Mouse (Mus musculus): Measurements from ENCODE around the gene Mob3c. TPM values are rescaled to one million over a fixed set of nuclear protein-coding genes. Genes with fewer than 3 reads are reported as not detected.

Mob3c gene
- polyA plus RNA-seq, 1 experiment from 2014 or later: 14.2 TPM

GRCm38 (mm10) chr4:115827535-115827887 is 381 bp upstream of the Mob3c start:
- H3K9me3 ChIP-seq (ENCODE audit: control insufficient read depth, low read length): no peaks in the 10 kb centered on the region
- H3K27ac ChIP-seq (ENCODE audit: low read length): peak overlapping the region; percentile 92
- 2% methylated on average over 4 of the region's 4 CpGs for WGBS
- H3K27me3 ChIP-seq (ENCODE audit: control insufficient read depth, insufficient read depth, low read depth, low read length): no peaks in the 10 kb centered on the region
- H3K4me2 ChIP-seq (ENCODE audit: low read depth, low read length): peak overlapping the region; percentile 63
- peaks cover 7% of the 10 kb centered on the region for H3K4me1 ChIP-seq (replicated peaks; ENCODE audit: control insufficient read depth, insufficient read depth, low read length)
- H3K36me3 ChIP-seq (ENCODE audit: control insufficient read depth, insufficient read depth, low read length): peaks cover 12% of the 10 kb centered on the region
- ATAC-seq (ENCODE audit: low read depth): peak; percentile 3; the same call in 1 of the 2 replicates
- peak overlapping the region; percentile 86 for H3K4me3 ChIP-seq (ENCODE audit: low read length)
- peak overlapping the region; percentile 86 for H3K9ac ChIP-seq (ENCODE audit: low read length)

DNA sequence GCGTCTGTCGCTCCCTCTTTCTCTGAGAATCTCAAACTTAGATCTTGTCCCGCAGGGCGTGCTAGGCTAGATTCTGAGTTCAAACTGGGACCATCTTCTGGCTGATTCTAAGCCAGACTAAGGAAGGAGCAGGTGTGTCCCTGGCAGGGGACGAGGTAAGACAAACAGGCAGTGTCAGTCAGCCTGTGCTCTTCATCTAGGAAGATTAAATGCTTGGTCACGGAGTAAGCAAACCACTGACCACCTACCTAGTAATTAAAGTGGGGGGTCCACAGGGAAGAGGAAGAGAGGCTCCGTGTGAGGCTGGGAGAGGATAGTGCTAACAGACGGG is 645 bp downstream of the Mob3c start:
- H3K4me3 ChIP-seq (ENCODE audit: low read length): peak overlapping the region; percentile 86
- 6% methylated on average over 8 of the region's 8 CpGs for WGBS
- peaks cover 7% of the 10 kb centered on the region for H3K4me1 ChIP-seq (replicated peaks; ENCODE audit: control insufficient read depth, insufficient read depth, low read length)
- ATAC-seq (ENCODE audit: low read depth): no peak
- H3K9ac ChIP-seq (ENCODE audit: low read length): peak overlapping the region; percentile 86
- no peak overlapping the region for H3K27ac ChIP-seq (ENCODE audit: low read length)
- H3K27me3 ChIP-seq (ENCODE audit: control insufficient read depth, insufficient read depth, low read depth, low read length): no peaks in the 10 kb centered on the region
- H3K36me3 ChIP-seq (ENCODE audit: control insufficient read depth, insufficient read depth, low read length): peaks cover 14% of the 10 kb centered on the region
- H3K9me3 ChIP-seq (ENCODE audit: control insufficient read depth, low read length): no peaks in the 10 kb centered on the region
- peak overlapping the region; percentile 63 for H3K4me2 ChIP-seq (ENCODE audit: low read depth, low read length)

GRCm38 (mm10) chr4:115830491-115830890 is 2.6 kb downstream of the Mob3c start:
- whole genome bisulfite sequencing: 49% methylated on average over 5 of the region's 5 CpGs
- H3K4me2 ChIP-seq (ENCODE audit: low read depth, low read length): no peak overlapping the region
- H3K4me1 ChIP-seq (replicated peaks; ENCODE audit: control insufficient read depth, insufficient read depth, low read length): peaks cover 7% of the 10 kb centered on the region
- H3K27me3 ChIP-seq (ENCODE audit: control insufficient read depth, insufficient read depth, low read depth, low read length): no peaks in the 10 kb centered on the region
- no peaks in the 10 kb centered on the region for H3K9me3 ChIP-seq (ENCODE audit: control insufficient read depth, low read length)
- ATAC-seq (ENCODE audit: low read depth): no peak
- H3K36me3 ChIP-seq (ENCODE audit: control insufficient read depth, insufficient read depth, low read length): peaks cover 22% of the 10 kb centered on the region
- H3K9ac ChIP-seq (ENCODE audit: low read length): no peak overlapping the region
- H3K4me3 ChIP-seq (ENCODE audit: low read length): no peak overlapping the region
- H3K27ac ChIP-seq (ENCODE audit: low read length): no peak overlapping the region

- Histone ChIP-seq H3K27ac (ENCODE audit: low read length) (no peak overlapping the region), H3K27me3 (ENCODE audit: control insufficient read depth, insufficient read depth, low read depth, low read length) (no peaks in the 10 kb centered on the region), H3K36me3 (ENCODE audit: control insufficient read depth, insufficient read depth, low read length) (peaks cover 22% of the 10 kb centered on the region), H3K9me3 (ENCODE audit: control insufficient read depth, low read length) (no peaks in the 10 kb centered on the region), H3K4me2 (ENCODE audit: low read depth, low read length) (no peak overlapping the region), H3K4me1 (replicated peaks; ENCODE audit: control insufficient read depth, insufficient read depth, low read length) (peaks cover 7% of the 10 kb centered on the region), H3K4me3 (ENCODE audit: low read length) (no peak overlapping the region), H3K9ac (ENCODE audit: low read length) (no peak overlapping the region)
- WGBS: 90% methylated on average over 22 of the region's 22 CpGs
- no peak for ATAC-seq (ENCODE audit: low read depth)
Observed at GRCm38 (mm10) chr4:115831221-115831620, 3.3 kb downstream of the Mob3c start.

DNA sequence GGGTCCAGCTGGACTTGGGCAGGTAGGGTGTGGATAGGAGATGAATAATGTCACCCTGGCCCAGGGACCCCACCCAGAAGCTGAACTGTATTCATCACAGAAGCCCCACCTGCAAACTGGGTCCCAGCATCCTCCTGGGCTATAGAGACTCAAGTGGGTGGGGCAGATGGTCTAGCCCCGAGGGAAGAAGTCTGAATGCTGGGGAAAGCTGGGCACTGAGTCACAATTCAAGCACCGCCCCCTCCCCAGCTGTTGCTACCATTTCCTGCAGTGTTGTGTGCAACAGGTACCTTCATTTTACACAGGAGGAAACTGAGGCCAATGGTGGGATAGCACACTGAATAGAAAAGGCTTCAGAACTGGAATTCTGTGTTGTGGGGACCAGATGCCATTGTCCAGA is 4.1 kb downstream of the Mob3c start:
- Histone ChIP-seq H3K9me3 (ENCODE audit: control insufficient read depth, low read length) (no peaks in the 10 kb centered on the region), H3K36me3 (ENCODE audit: control insufficient read depth, insufficient read depth, low read length) (peaks cover 22% of the 10 kb centered on the region), H3K27ac (ENCODE audit: low read length) (no peak overlapping the region), H3K4me2 (ENCODE audit: low read depth, low read length) (no peak overlapping the region), H3K4me3 (ENCODE audit: low read length) (no peak overlapping the region), H3K9ac (ENCODE audit: low read length) (no peak overlapping the region), H3K4me1 (replicated peaks; ENCODE audit: control insufficient read depth, insufficient read depth, low read length) (peaks cover 7% of the 10 kb centered on the region), H3K27me3 (ENCODE audit: control insufficient read depth, insufficient read depth, low read depth, low read length) (no peaks in the 10 kb centered on the region)
- 60% methylated on average over 2 of the region's 2 CpGs for WGBS
- ATAC-seq (ENCODE audit: low read depth): no peak

DNA sequence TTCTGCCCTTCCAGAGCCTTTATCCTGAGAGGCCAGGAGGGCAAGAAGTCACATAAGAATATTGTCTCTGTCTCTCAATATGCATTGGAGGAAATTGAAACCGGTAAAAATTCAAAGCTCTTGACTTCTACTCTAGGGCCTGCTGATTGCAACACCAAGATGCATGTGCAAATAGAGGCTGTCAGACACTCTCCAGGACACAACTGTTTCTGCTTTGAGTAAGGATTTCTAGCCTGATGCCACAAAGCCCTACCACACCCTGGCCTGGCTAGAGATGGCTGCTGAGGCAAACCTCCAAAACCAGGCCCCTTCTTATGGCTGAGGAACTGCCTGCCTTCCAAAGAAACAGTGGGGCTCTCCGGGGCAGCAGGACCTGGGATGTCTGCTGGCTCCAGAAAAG is 7.7 kb downstream of the Mob3c start:
- Histone ChIP-seq H3K27me3 (ENCODE audit: control insufficient read depth, insufficient read depth, low read depth, low read length) (no peaks in the 10 kb centered on the region), H3K4me3 (ENCODE audit: low read length) (no peak overlapping the region), H3K4me2 (ENCODE audit: low read depth, low read length) (no peak overlapping the region), H3K4me1 (replicated peaks; ENCODE audit: control insufficient read depth, insufficient read depth, low read length) (peaks cover 8% of the 10 kb centered on the region), H3K9me3 (ENCODE audit: control insufficient read depth, low read length) (no peaks in the 10 kb centered on the region), H3K27ac (ENCODE audit: low read length) (no peak overlapping the region), H3K9ac (ENCODE audit: low read length) (no peak overlapping the region), H3K36me3 (ENCODE audit: control insufficient read depth, insufficient read depth, low read length) (peaks cover 22% of the 10 kb centered on the region)
- ATAC-seq (ENCODE audit: low read depth): no peak
- WGBS: 67% methylated on average over 2 of the region's 2 CpGs

DNA sequence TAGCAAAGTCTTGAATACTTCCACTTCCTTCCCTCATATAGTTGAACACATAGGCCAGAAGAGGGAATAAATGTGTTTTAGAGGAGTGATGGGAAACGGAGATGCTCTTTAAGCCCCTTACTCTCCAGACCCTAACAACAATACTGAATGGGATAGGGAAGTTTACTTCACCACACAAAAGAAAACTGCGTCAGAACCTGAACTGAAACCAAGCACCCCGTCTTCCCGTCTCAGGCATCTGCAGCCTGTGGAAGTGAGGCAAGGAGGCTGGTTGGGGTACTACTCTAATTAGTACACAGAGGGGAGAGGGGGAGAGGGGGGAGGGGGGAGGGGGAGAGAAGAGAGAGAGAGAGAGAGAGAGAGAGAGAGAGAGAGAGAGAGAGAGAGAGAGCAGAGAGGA is 10.3 kb downstream of the Mob3c start:
- WGBS: 80% methylated on average over 4 of the region's 4 CpGs
- H3K4me2 ChIP-seq (ENCODE audit: low read depth, low read length): peak overlapping the region; percentile 69
- ATAC-seq (ENCODE audit: low read depth): no peak
- no peak overlapping the region for H3K9ac ChIP-seq (ENCODE audit: low read length)
- peaks cover 10% of the 10 kb centered on the region for H3K36me3 ChIP-seq (ENCODE audit: control insufficient read depth, insufficient read depth, low read length)
- no peaks in the 10 kb centered on the region for H3K27me3 ChIP-seq (ENCODE audit: control insufficient read depth, insufficient read depth, low read depth, low read length)
- H3K4me1 ChIP-seq (replicated peaks; ENCODE audit: control insufficient read depth, insufficient read depth, low read length): peaks cover 8% of the 10 kb centered on the region
- H3K4me3 ChIP-seq (ENCODE audit: low read length): no peak overlapping the region
- H3K27ac ChIP-seq (ENCODE audit: low read length): no peak overlapping the region
- H3K9me3 ChIP-seq (ENCODE audit: control insufficient read depth, low read length): no peaks in the 10 kb centered on the region

GRCm38 (mm10) chr4:115838696-115839641 is 11.1 kb downstream of the Mob3c start, which contains the start of gene Mknk1:
Gene Mknk1, plus strand, starts transcription at chr4:115839198.
- Histone ChIP-seq H3K36me3 (ENCODE audit: control insufficient read depth, insufficient read depth, low read length) (peaks cover 5% of the 10 kb centered on the region), H3K9me3 (ENCODE audit: control insufficient read depth, low read length) (no peaks in the 10 kb centered on the region), H3K4me2 (ENCODE audit: low read depth, low read length) (peak within 1 kb of the TSS; percentile 69), H3K4me1 (replicated peaks; ENCODE audit: control insufficient read depth, insufficient read depth, low read length) (peaks cover 8% of the 10 kb centered on the region), H3K4me3 (ENCODE audit: low read length) (peak within 1 kb of the TSS; percentile 70), H3K27ac (ENCODE audit: low read length) (peak within 1 kb of the TSS; percentile 43; the same call in 1 of the 2 replicates), H3K27me3 (ENCODE audit: control insufficient read depth, insufficient read depth, low read depth, low read length) (no peaks in the 10 kb centered on the region), H3K9ac (ENCODE audit: low read length) (peak within 1 kb of the TSS; percentile 75)
- peak; percentile 98 for ATAC-seq (ENCODE audit: low read depth)
- 2% methylated on average over 51 of the region's 51 CpGs for WGBS

DNA sequence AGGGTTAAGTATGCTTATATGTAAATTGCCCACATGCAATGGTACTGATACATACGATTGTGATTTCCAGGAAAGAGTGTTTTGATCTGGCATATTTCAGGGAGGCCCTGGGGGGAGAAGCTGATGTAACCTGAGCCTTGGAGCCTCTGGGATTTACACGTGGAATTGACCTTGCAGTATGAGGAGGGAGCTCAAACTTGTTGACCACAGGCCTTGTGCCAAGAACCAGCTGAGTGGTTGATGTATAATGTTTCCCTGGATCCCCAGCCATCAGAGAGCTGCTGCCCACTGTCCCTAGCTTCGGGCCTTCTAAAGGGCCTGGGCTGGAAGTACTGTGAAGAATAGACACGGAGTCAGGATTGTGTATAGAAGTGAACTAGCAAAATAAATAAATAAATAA is 12.1 kb downstream of the Mob3c start:
- no peaks in the 10 kb centered on the region for H3K36me3 ChIP-seq (ENCODE audit: control insufficient read depth, insufficient read depth, low read length)

More for the DNA sequence above, 12.1 kb downstream of the Mob3c start:
- Histone ChIP-seq H3K4me2 (ENCODE audit: low read depth, low read length) (peak overlapping the region; percentile 69), H3K27ac (ENCODE audit: low read length) (no peak overlapping the region), H3K27me3 (ENCODE audit: control insufficient read depth, insufficient read depth, low read depth, low read length) (no peaks in the 10 kb centered on the region), H3K4me1 (replicated peaks; ENCODE audit: control insufficient read depth, insufficient read depth, low read length) (peaks cover 8% of the 10 kb centered on the region), H3K9ac (ENCODE audit: low read length) (no peak overlapping the region), H3K9me3 (ENCODE audit: control insufficient read depth, low read length) (no peaks in the 10 kb centered on the region), H3K4me3 (ENCODE audit: low read length) (peak overlapping the region; percentile 70)
- no peak for ATAC-seq (ENCODE audit: low read depth)
- 35% methylated on average over 4 of the region's 4 CpGs for WGBS

Data from lung, embryonic 16.5 days (tissue).